Mouse (Mus musculus) right cerebral cortex, adult 2 months (tissue): ENCODE measurements around the gene Rnf217.
A peak's percentile ranks its signal among the peaks of the same experiment; 100 is the strongest.

ENCODE experiments used
- DNase-seq, 2 experiments: peaks; one replicate each; pipeline ENCODE4 v3.0.0; 2021 to 2022; ENCODE audit warnings: low spot score in 2 of 2

The Rnf217 gene

GRCm38 (mm10) chr10:31609066-31609961 is at the start of gene Rnf217:
Gene Rnf217, minus strand, starts transcription at chr10:31609184.
- peak; percentile 80 to 81 for DNase-seq

GRCm38 (mm10) chr10:31647270-31647669 is 38.3 kb upstream of the Rnf217 start:
- no peak for DNase-seq

GRCm38 (mm10) chr10:31646083-31646482 is 37.1 kb upstream of the Rnf217 start:
- DNase-seq = no peak

- no peak for DNase-seq
These were observed 26.1 kb upstream of the Rnf217 start for GRCm38 (mm10) chr10:31635098-31635497.

- DNase-seq = no peak
These were observed 23.0 kb upstream of the Rnf217 start for GRCm38 (mm10) chr10:31632005-31632404.

GRCm38 (mm10) chr10:31615355-31615754 is 6.4 kb upstream of the Rnf217 start:
- no peak for DNase-seq

- DNase-seq = no peak
These were observed 5.1 kb upstream of the Rnf217 start for GRCm38 (mm10) chr10:31614111-31614510.

- no peak for DNase-seq
These were observed 431 bp downstream of the Rnf217 start for GRCm38 (mm10) chr10:31608441-31609065.

GRCm38 (mm10) chr10:31606981-31607867 is 1.8 kb downstream of the Rnf217 start:
- peak in 1 of 2 experiments; percentile 51 for DNase-seq

- DNase-seq = no peak
These were observed 5.1 kb downstream of the Rnf217 start for GRCm38 (mm10) chr10:31603855-31604254.

GRCm38 (mm10) chr10:31600116-31600515 is 8.9 kb downstream of the Rnf217 start:
- DNase-seq = no peak

GRCm38 (mm10) chr10:31597886-31598285 is 11.1 kb downstream of the Rnf217 start:
- no peak for DNase-seq

GRCm38 (mm10) chr10:31596804-31597203 is 12.2 kb downstream of the Rnf217 start:
- DNase-seq = no peak

GRCm38 (mm10) chr10:31595326-31595725 is 13.7 kb downstream of the Rnf217 start:
- DNase-seq = no peak

- DNase-seq = peak in 1 of 2 experiments; percentile 28
These were observed 16.1 kb downstream of the Rnf217 start for GRCm38 (mm10) chr10:31592741-31593524.

- no peak for DNase-seq
These were observed 16.8 kb downstream of the Rnf217 start for GRCm38 (mm10) chr10:31592095-31592740.

GRCm38 (mm10) chr10:31580722-31581121 is 28.3 kb downstream of the Rnf217 start:
- no peak for DNase-seq

- DNase-seq = no peak
These were observed 28.9 kb downstream of the Rnf217 start for GRCm38 (mm10) chr10:31580073-31580472.

GRCm38 (mm10) chr10:31573267-31573666 is 35.7 kb downstream of the Rnf217 start:
- no peak for DNase-seq

GRCm38 (mm10) chr10:31557311-31557710 is 51.7 kb downstream of the Rnf217 start:
- no peak for DNase-seq
